Mouse (Mus musculus) T-helper 2 cell (primary cell): ENCODE results near the gene Arhgef38.

Experiments
- in situ Hi-C: fragments of 300-600 bp; cut with MboI, MseI; formaldehyde crosslinking; loops from one replicate; pipeline ENCODE4 v1.15.1; 2025; ENCODE audit warnings: high pct_unique_total_duplicates

Gene Arhgef38

GRCm38 (mm10) chr3:133234821-133235295 is at the start of gene Arhgef38:
Gene Arhgef38 (minus strand): TSS chr3:133234949.
- in situ Hi-C loops = no loop called here

- in situ Hi-C loops = no loop called here
Observed at GRCm38 (mm10) chr3:133271887-133272286, 37.1 kb upstream of the Arhgef38 start.

- in situ Hi-C loops = no loop called here
Observed at GRCm38 (mm10) chr3:133258860-133259259, 24.1 kb upstream of the Arhgef38 start.

- in situ Hi-C loops = no loop called here
Observed at GRCm38 (mm10) chr3:133255842-133256241, 21.1 kb upstream of the Arhgef38 start.

- in situ Hi-C loops = no loop called here
Observed at GRCm38 (mm10) chr3:133244027-133244426, 9.3 kb upstream of the Arhgef38 start.

GRCm38 (mm10) chr3:133241916-133242315 is 7.2 kb upstream of the Arhgef38 start:
- in situ Hi-C loops = no loop called here

GRCm38 (mm10) chr3:133233993-133234392 is 756 bp downstream of the Arhgef38 start:
- in situ Hi-C loops = no loop called here

- in situ Hi-C loops = no loop called here
Observed at GRCm38 (mm10) chr3:133230427-133230826, 4.3 kb downstream of the Arhgef38 start.

- in situ Hi-C loops = no loop called here
Observed at GRCm38 (mm10) chr3:133229594-133229993, 5.2 kb downstream of the Arhgef38 start.

GRCm38 (mm10) chr3:133227258-133228012 is 7.3 kb downstream of the Arhgef38 start:
- in situ Hi-C loops = no loop called here

- in situ Hi-C loops = no loop called here
Observed at GRCm38 (mm10) chr3:133218501-133218900, 16.2 kb downstream of the Arhgef38 start.

GRCm38 (mm10) chr3:133215198-133215819 is 19.4 kb downstream of the Arhgef38 start:
- in situ Hi-C loops = no loop called here

- in situ Hi-C loops = no loop called here
Observed at GRCm38 (mm10) chr3:133213434-133214114, 21.2 kb downstream of the Arhgef38 start.

- in situ Hi-C loops = no loop called here
Observed at GRCm38 (mm10) chr3:133211324-133211723, 23.4 kb downstream of the Arhgef38 start.

GRCm38 (mm10) chr3:133203713-133204112 is 31.0 kb downstream of the Arhgef38 start:
- in situ Hi-C loops = no loop called here

- in situ Hi-C loops = no loop called here
Observed at GRCm38 (mm10) chr3:133202171-133202570, 32.6 kb downstream of the Arhgef38 start.

- in situ Hi-C loops = no loop called here
Observed at GRCm38 (mm10) chr3:133188930-133189329, 45.8 kb downstream of the Arhgef38 start.

- in situ Hi-C loops = no loop called here
Observed at GRCm38 (mm10) chr3:133187524-133187923, 47.2 kb downstream of the Arhgef38 start.

- in situ Hi-C loops = no loop called here
Observed at GRCm38 (mm10) chr3:133176033-133176750, 58.6 kb downstream of the Arhgef38 start.

- in situ Hi-C loops = no loop called here
Observed at GRCm38 (mm10) chr3:133172291-133172690, 62.5 kb downstream of the Arhgef38 start.

GRCm38 (mm10) chr3:133169737-133170136 is 65.0 kb downstream of the Arhgef38 start:
- in situ Hi-C loops = no loop called here

- in situ Hi-C loops = no loop called here
Observed at GRCm38 (mm10) chr3:133167550-133167949, 67.2 kb downstream of the Arhgef38 start.
